Mouse (Mus musculus) ES-Bruce4 (cell line): ENCODE data around the gene Krtap5-1. TPM values are rescaled to one million over a fixed set of nuclear protein-coding genes. Genes with fewer than 3 reads are reported as not detected.
"Not testable (repeated sequence)": the region's sequence is repeated elsewhere in the genome, so short reads cannot be mapped to it uniquely, and the experiment has no call there.

Experiments
- H3K27ac ChIP-seq: 2 replicates; pipeline ENCODE4 v1.5.1; 2012; ENCODE audit warnings: low read length, inconsistent platforms; ENCODE audit not compliant: insufficient read depth
- H3K27me3 ChIP-seq: 2 replicates; pipeline ENCODE4 v1.6.1; 2012; ENCODE audit warnings: mild to moderate bottlenecking, low read length, inconsistent platforms; ENCODE audit not compliant: control insufficient read depth, poor library complexity, insufficient read depth, severe bottlenecking
- H3K36me3 ChIP-seq: 2 replicates; pipeline ENCODE4 v1.6.1; 2012; ENCODE audit warnings: inconsistent platforms, mild to moderate bottlenecking, low read length, moderate library complexity; ENCODE audit not compliant: control insufficient read depth, poor library complexity, insufficient read depth, severe bottlenecking
- H3K4me1 ChIP-seq: one replicate; pipeline ENCODE4 v1.8.1; 2011; ENCODE audit warnings: low read length; ENCODE audit not compliant: control insufficient read depth, insufficient read depth
- H3K4me3 ChIP-seq: 2 replicates; pipeline ENCODE4 v1.5.1; 2011; ENCODE audit warnings: low read depth, mild to moderate bottlenecking, low read length
- H3K9ac ChIP-seq: 2 replicates; pipeline ENCODE4 v1.6.1; 2012; ENCODE audit warnings: low read depth, mild to moderate bottlenecking, inconsistent platforms; ENCODE audit not compliant: poor library complexity, severe bottlenecking
- H3K9me3 ChIP-seq: replicated peaks from 2 replicates; pipeline ENCODE4 v1.6.1; 2012; ENCODE audit warnings: mild to moderate bottlenecking, low read length, inconsistent platforms; ENCODE audit not compliant: control insufficient read depth, poor library complexity, insufficient read depth, severe bottlenecking
- CTCF ChIP-seq: IDR thresholded peaks from one replicate; pipeline ENCODE4 v1.8.1; 2011; ENCODE audit warnings: low read depth, low read length
- EP300 ChIP-seq: IDR thresholded peaks from 2 replicates; pipeline ENCODE4 v1.6.1; 2011; ENCODE audit warnings: low read depth, low read length; ENCODE audit not compliant: insufficient read depth
- POLR2A ChIP-seq: IDR thresholded peaks from one replicate; pipeline ENCODE4 v1.8.1; 2011; ENCODE audit warnings: low read length; ENCODE audit not compliant: insufficient read depth
- polyA plus RNA-seq: library from polyadenylated mRNA; stranded (reverse); fragments of >200 nt; gene quantifications from 2 replicates; pipeline ENCODE4 v1.2.4, GENCODE M21; 2011; ENCODE audit warnings: low read depth; ENCODE audit not compliant: missing spikeins, insufficient read depth, insufficient read length

The Krtap5-1 gene
- polyA plus RNA-seq, 1 experiment = not detected

- no peaks in the 10 kb centered on the region for H3K36me3 ChIP-seq
- H3K4me1 ChIP-seq = no peaks in the 10 kb centered on the region
- TF ChIP-seq EP300 (no peak), CTCF (no peak), POLR2A (no peak)
- H3K4me3 ChIP-seq = no peak within 1 kb of the TSS
- H3K9ac ChIP-seq = no peak within 1 kb of the TSS
- no peak within 1 kb of the TSS for H3K27ac ChIP-seq
- H3K27me3 ChIP-seq = no peaks in the 10 kb centered on the region; the same call in 1 of the 2 replicates
- no peaks in the 10 kb centered on the region for H3K9me3 ChIP-seq
Measured at GRCm38 (mm10) chr7:142303249-142303648, 6.3 kb upstream of the Krtap5-1 start, which contains the start of gene Krtap5-4. Gene Krtap5-4, plus strand, starts transcription at chr7:142303549.

GRCm38 (mm10) chr7:142296108-142296507 is 810 bp downstream of the Krtap5-1 start:
- not testable (repeated sequence) for H3K9ac ChIP-seq, H3K27me3 ChIP-seq, H3K36me3 ChIP-seq, H3K9me3 ChIP-seq, H3K27ac ChIP-seq, H3K4me3 ChIP-seq, H3K4me1 ChIP-seq

- Histone ChIP-seq H3K9ac (no peak overlapping the region), H3K27me3 (no peaks in the 10 kb centered on the region), H3K27ac (no peak overlapping the region), H3K4me3 (no peak overlapping the region), H3K4me1 (peaks cover 2% of the 10 kb centered on the region), H3K9me3 (peaks cover 8% of the 10 kb centered on the region; the same call in 1 of the 2 replicates), H3K36me3 (no peaks in the 10 kb centered on the region)
- no peak for TF ChIP-seq POLR2A
- no peak for TF ChIP-seq EP300
- no peak for TF ChIP-seq CTCF
Measured at GRCm38 (mm10) chr7:142295418-142295817, 1.5 kb downstream of the Krtap5-1 start.

GRCm38 (mm10) chr7:142293851-142294250 is 3.1 kb downstream of the Krtap5-1 start:
- peaks cover 12% of the 10 kb centered on the region for H3K9me3 ChIP-seq
- H3K27ac ChIP-seq, H3K4me3 ChIP-seq, H3K4me1 ChIP-seq, H3K36me3 ChIP-seq, H3K9ac ChIP-seq, H3K27me3 ChIP-seq: not testable (repeated sequence)
- TF ChIP-seq CTCF = peak; percentile 62

GRCm38 (mm10) chr7:142285910-142286612 is 10.9 kb downstream of the Krtap5-1 start:
- not testable (repeated sequence) for H3K27me3 ChIP-seq, H3K4me1 ChIP-seq, H3K27ac ChIP-seq, H3K36me3 ChIP-seq, H3K4me3 ChIP-seq, H3K9ac ChIP-seq
- H3K9me3 ChIP-seq = peaks cover 11% of the 10 kb centered on the region

- Histone ChIP-seq H3K27ac (no peak overlapping the region), H3K36me3 (no peaks in the 10 kb centered on the region), H3K9me3 (peaks cover 4% of the 10 kb centered on the region; the same call in 1 of the 2 replicates), H3K27me3 (peaks cover 2% of the 10 kb centered on the region; the same call in 1 of the 2 replicates), H3K4me3 (no peak overlapping the region), H3K9ac (no peak overlapping the region), H3K4me1 (no peaks in the 10 kb centered on the region)
- no peak for TF ChIP-seq EP300
- TF ChIP-seq CTCF = peak; percentile 37
- no peak for TF ChIP-seq POLR2A
Measured at GRCm38 (mm10) chr7:142285130-142285835, 11.6 kb downstream of the Krtap5-1 start.
